Mouse (Mus musculus): ENCODE measurements around the gene Hipk2.
A peak's percentile ranks its signal among the peaks of the same experiment; 100 is the strongest.

Gene Hipk2

GRCm38 (mm10) chr6:38796993-38797392, 79.0 kb downstream of the Hipk2 start:
- DNase-seq (ENCODE audit: inconsistent age in 2 of 2, low spot score in 1 of 2): no peak

GRCm38 (mm10) chr6:38796388-38796787, 79.6 kb downstream of the Hipk2 start:
- DNase-seq (ENCODE audit: inconsistent age in 2 of 2, low spot score in 1 of 2): peak in 1 of 2 experiments; percentile 67

DNA sequence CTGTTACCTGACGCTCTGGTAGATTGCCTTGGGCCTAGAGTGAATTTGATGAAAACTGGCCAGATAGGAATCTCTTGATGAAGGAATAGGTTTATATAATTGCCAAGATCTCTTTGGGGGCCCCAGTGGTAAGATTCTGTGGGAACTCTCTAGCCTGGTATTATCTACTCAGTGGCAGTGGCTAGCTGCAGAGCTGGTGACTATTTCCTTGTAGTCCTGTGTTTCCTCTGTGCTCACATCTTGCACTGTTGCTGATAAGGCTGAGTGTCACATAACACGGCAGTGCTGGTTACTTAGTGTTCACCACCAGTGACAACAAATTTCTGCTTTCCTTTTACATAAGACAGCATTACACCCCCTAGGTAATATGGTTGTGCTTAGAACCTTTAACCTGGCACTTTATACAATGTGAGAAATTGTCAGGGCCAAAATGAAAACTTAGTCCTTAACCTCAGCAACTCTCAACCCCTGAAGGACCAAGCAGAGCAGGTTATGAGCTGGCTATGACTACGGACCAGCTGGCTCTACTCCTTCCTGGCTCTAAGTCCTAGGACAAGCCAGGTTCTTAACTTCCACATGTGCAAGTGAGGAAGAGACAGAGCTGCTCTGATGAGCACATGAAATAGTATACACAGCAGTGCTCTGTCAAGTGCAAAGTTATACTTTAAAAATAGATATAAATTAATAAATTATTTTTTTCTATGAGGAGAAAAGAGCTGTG, 80.7 kb downstream of the Hipk2 start:
- peak in 1 of 2 experiments; percentile 2 for DNase-seq (ENCODE audit: inconsistent age in 2 of 2, low spot score in 1 of 2)

GRCm38 (mm10) chr6:38792966-38793365, 83.0 kb downstream of the Hipk2 start:
- peak; percentile 8 to 64 for DNase-seq (ENCODE audit: inconsistent age in 2 of 2, low spot score in 1 of 2)

DNA sequence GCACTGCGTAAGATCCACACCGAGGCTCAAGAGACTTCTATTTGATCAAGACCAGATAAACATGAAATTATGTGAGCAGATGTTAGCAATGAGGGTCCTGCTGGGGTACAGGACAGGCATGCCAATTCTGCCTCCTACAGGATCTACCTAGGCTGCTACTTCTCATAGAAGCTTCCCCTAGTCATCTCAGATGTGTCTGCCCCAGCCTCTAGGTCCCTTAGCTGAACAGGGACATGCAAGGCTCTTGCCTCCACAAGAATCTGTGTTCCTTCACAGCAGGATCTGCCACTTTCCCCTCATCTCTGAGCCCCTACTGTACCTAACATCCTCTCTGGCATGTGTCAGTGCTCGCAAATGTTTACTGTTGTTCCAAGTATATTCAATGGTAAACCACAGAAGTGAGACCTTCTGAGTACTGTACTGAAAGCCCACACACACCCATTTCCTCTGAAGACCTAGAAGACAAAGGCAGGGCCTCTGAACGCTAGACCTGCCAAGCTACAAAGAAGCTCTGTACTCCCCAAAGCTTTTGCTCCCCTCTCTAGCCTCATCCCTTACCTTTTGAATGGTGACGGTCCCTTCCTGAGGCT, 86.6 kb downstream of the Hipk2 start:
- DNase-seq (ENCODE audit: inconsistent age in 2 of 2, low spot score in 1 of 2): peak in 1 of 2 experiments; percentile 2

- peak; percentile 11 to 74 for DNase-seq (ENCODE audit: inconsistent age in 2 of 2, low spot score in 1 of 2)
Observed at GRCm38 (mm10) chr6:38787811-38788509, 88.0 kb downstream of the Hipk2 start.

DNA sequence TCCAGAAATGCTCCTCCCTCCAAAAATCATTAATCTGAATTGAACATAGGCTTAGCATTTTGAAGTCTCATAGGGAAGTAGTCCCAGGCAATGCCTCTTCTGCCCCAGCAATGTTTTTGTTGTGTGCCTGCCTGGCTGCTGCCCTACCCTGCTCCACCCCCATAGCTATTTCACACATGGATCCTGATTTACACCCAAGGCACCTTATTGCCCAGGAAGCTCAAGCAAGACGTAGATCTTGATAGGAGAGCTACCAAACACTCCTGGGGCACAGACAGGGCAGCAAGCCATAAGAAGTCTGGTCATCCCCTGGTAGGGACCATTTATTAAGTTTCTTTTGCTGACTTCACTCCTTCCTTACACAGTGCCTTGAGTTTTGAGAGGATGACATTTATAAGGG, 88.8 kb downstream of the Hipk2 start:
- DNase-seq (ENCODE audit: inconsistent age in 2 of 2, low spot score in 1 of 2): no peak

GRCm38 (mm10) chr6:38785747-38786146, 90.2 kb downstream of the Hipk2 start:
- no peak for DNase-seq (ENCODE audit: inconsistent age in 2 of 2, low spot score in 1 of 2)

DNA sequence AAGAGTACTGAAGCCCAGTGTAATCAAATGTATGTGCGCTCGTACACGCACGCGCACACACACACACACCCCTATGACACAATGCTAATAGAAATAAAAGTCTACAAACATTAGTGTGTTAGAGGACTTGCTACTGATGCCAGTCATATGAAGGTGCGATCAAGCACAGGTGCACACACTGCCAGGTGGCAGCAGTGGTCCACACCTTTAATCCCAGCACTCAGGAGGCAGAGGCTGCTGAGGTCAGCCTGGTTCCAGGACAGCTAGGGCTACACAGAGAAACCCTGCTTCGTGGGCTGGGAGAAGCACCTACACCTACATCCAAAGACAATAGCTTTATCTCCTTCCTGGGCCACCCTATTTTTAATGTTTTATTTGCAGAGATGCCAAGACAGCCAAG, 96.6 kb downstream of the Hipk2 start:
- no peak for DNase-seq (ENCODE audit: inconsistent age in 2 of 2, low spot score in 1 of 2)

DNA sequence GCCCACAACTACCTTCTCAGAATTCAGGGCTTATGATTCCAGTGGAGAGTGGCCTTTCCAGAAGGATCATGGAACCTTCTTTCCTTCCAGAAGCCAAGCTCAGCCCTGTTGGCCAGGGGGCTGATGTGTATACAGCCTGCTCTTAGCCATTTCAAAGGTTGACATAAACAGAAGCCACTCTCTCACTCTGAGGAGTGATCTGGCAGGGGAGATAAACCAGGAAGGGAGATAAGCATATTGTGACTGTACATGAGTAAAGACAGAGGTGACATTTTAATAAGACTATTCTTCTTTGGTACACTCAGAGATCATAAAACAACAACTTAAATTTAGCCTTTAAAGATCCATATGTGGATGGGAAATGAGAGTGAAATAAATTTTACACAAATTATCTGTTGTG, 97.1 kb downstream of the Hipk2 start:
- no peak for DNase-seq (ENCODE audit: inconsistent age in 2 of 2, low spot score in 1 of 2)

- DNase-seq (ENCODE audit: inconsistent age in 2 of 2, low spot score in 1 of 2): peak in 1 of 2 experiments; percentile 1
Observed at GRCm38 (mm10) chr6:38776000-38776584, 99.9 kb downstream of the Hipk2 start.

DNA sequence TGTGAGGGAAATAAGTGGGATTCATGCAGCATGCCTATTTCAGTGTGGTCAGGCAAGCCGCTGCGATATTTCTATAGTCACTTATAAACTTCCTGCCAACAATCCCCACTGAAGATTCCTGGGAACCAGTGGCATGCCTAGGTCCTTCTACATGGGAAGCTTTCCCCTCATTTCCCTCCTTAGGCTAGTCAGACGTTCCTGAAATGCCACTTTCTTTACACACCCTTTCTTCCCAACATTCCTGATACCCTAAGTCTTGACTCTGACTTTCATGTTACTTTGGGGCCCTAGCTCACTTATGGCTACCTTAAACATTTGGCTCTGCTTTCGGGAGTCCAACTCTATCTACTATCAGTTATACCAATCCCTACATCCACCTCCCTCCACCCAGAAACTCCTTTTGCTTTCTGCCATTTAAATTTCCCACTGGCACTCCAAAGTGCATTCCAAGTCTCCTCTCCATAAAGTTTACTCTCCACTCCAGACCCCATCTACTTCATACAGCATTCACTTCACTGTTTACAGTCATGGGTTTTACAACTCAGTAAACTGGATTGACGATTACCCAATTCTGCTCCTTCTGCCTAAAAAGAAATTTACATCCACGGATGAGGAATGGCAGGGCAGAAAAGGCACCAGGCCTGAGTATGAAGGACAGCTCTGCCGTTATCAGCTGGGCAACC, 103.0 kb downstream of the Hipk2 start:
- DNase-seq (ENCODE audit: inconsistent age in 2 of 2, low spot score in 1 of 2): no peak

DNA sequence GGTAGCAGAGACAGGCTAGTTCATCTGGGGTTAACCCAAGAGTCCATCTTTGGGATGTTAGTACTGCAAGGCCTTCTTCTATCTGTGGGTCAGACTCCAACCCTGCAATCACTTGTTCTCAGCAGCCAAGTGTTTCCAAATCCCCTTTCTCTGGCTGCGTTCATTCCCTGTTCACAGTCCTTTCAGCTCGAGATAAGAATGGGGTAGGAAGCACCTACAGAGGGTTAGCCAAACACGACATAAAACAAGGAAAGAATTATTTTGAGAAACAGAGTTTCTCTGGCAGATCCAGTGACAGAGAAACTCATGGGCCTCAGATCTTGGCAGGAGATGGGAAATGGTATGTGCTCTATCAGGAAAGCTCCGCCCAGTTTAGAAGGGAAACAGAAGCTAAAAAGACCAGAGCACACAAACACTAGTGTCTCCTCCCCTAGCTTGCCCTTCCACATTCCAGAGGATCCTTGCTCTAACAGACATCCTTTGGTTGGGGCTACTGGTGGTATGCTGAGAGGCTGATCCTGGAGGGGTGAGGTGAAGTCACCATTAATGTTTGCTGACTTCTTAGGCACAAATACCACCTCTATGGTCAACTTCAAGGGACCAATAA, 104.8 kb downstream of the Hipk2 start:
- no peak for DNase-seq (ENCODE audit: inconsistent age in 2 of 2, low spot score in 1 of 2)

GRCm38 (mm10) chr6:38769627-38770026, 106.3 kb downstream of the Hipk2 start:
- no peak for DNase-seq (ENCODE audit: inconsistent age in 2 of 2, low spot score in 1 of 2)

- no peak for DNase-seq (ENCODE audit: inconsistent age in 2 of 2, low spot score in 1 of 2)
Observed at GRCm38 (mm10) chr6:38762588-38763265, 113.2 kb downstream of the Hipk2 start.

GRCm38 (mm10) chr6:38762006-38762405, 114.0 kb downstream of the Hipk2 start:
- no peak for DNase-seq (ENCODE audit: inconsistent age in 2 of 2, low spot score in 1 of 2)

DNA sequence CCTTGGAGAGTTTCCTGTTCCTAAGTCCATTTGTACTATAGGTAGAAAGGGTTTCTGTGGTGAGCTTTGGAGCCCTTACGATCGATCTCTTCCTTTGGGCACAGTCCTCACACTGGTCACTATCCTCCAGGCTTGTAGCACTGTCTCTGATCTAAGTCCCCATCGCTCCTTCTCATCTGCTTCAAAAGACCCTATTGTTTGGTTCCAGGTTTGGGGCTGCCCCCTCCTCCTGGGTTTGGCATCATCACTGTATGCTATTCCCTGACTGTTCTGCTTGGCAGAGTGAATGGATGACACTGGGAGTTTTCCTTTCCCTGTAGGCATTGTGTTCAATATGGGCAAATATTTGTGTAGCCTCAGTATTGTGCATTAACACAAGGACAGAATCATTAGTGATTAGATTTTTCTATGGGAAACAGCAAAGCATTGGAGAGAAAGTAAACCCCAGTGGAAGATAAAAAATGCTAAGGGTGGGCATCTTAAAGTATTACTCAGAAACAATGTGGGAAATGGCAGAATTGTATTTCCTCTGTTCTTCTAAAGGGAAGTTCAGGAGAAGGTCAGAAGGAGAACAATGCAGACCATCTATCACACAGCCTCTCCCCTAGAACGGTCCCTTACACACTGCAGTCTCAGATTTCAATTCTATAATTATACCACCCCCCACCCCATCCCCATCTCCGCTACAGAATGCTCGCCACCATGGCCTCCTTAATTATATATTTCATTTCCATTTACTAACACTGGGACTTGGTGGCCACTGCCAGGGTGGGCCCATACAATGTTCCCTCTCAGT, 114.9 kb downstream of the Hipk2 start:
- no peak for DNase-seq (ENCODE audit: inconsistent age in 2 of 2, low spot score in 1 of 2)

GRCm38 (mm10) chr6:38759922-38760620, 115.9 kb downstream of the Hipk2 start:
- DNase-seq (ENCODE audit: inconsistent age in 2 of 2, low spot score in 1 of 2): no peak

- DNase-seq (ENCODE audit: inconsistent age in 2 of 2, low spot score in 1 of 2): no peak
Observed at GRCm38 (mm10) chr6:38759186-38759585, 116.8 kb downstream of the Hipk2 start.

All from adrenal gland, adult (tissue).